Comparison of ENCODE assay signal across 26 mouse cellular contexts in the genomic region with DNA sequence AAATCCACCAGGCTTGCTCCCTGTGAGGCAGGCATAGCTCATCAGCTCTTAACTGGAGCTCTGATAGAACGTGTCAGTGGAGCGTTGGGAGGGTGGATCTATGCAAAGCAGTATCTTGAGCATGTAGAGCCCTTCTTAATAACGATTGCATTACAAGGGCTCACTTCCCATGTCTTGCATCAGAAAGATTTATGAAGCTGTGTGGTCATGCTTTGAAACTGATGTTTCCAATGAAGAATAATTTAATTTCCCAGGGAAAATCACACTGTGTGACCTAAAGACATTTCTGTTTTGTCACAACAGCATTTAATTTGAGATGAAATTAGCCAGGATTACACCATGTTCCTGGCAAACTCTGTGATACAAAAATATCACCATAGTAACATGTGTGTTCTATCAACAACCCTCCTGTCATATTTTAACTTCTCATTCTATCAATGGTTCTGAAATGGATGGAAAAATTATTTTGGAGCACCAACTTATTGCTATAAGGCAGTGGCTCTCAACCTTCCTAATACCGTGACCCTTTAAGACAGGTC. TPM values are rescaled to one million over a fixed set of nuclear protein-coding genes. Genes with fewer than 3 reads are reported as not detected.
DNase-seq lines count a peak whose midpoint lies in the region; ATAC-seq lines count a peak whose summit lies in the region.
"Had no signal": no experiment of that assay in that cellular context is flagged by ENCODE, and none has a peak within 500 bp of the region (broad histone marks: within the 10 kb centered on the region; RNA-seq: fewer than 3 reads in every experiment).

No protein-coding gene starts in this region.

- peak; percentile 9 for DNase-seq in kidney, postnatal 10 days
- peak; percentile 19 to 58 for DNase-seq in layer of hippocampus, postnatal 14 days (ENCODE audit: low spot score in 2 of 2)
- DNase-seq in layer of hippocampus, postnatal 25 days (ENCODE audit: extremely low spot score in 1 of 2, low spot score in 1 of 2): no peak
- peak; percentile 10 for DNase-seq in lung, postnatal 10 days
- no peak for DNase-seq in frontal cortex, postnatal 14 days (ENCODE audit: low spot score in 2 of 2)
- DNase-seq: adrenal gland, postnatal 25 days; B cell, adult 2 months; cerebellum, adult 11-12 months; cerebellum, adult 9-11 months; gastrocnemius, postnatal 14 days; heart, adult 11 months; left cerebral cortex, postnatal 4 days; liver, embryonic 13.5 days; midbrain, embryonic 14.5 days; thymus, adult 2 months; thymus, postnatal 36 days had no signal

- H3K36me3 ChIP-seq in kidney, embryonic 15.5 days: no peaks in the 10 kb centered on the region
- H3K36me3 ChIP-seq: embryonic facial prominence, embryonic 10.5 days; embryonic facial prominence, embryonic 15.5 days; heart, embryonic 10.5 days; heart, embryonic 15.5 days; liver, embryonic 13.5 days had no signal

- H3K27ac ChIP-seq in kidney, embryonic 15.5 days: no peak overlapping the region
- H3K27ac ChIP-seq: embryonic facial prominence, embryonic 10.5 days; embryonic facial prominence, embryonic 15.5 days; forebrain, embryonic 13.5 days; heart, embryonic 10.5 days; heart, embryonic 15.5 days; liver, embryonic 13.5 days; macrophage had no signal

- H3K4me1 ChIP-seq in kidney, embryonic 15.5 days: no peaks in the 10 kb centered on the region
- H3K4me1 ChIP-seq: embryonic facial prominence, embryonic 10.5 days; embryonic facial prominence, embryonic 15.5 days; forebrain, embryonic 13.5 days; heart, embryonic 10.5 days; heart, embryonic 15.5 days; liver, embryonic 13.5 days had no signal

- no peaks in the 10 kb centered on the region for H3K27me3 ChIP-seq in kidney, embryonic 15.5 days
- H3K27me3 ChIP-seq: embryonic facial prominence, embryonic 15.5 days; forebrain, embryonic 13.5 days; heart, embryonic 15.5 days; liver, embryonic 13.5 days had no signal

- 69% methylated on average over 4 of the region's 4 CpGs for WGBS in kidney, embryonic 15.5 days

- H3K4me3 ChIP-seq in kidney, embryonic 15.5 days (replicated peaks): no peak overlapping the region
- H3K4me3 ChIP-seq: embryonic facial prominence, embryonic 10.5 days; embryonic facial prominence, embryonic 15.5 days; forebrain, embryonic 13.5 days; heart, embryonic 10.5 days; heart, embryonic 15.5 days; liver, embryonic 13.5 days had no signal

- H3K9ac ChIP-seq in kidney, embryonic 15.5 days: no peak overlapping the region
- H3K9ac ChIP-seq: embryonic facial prominence, embryonic 15.5 days; forebrain, embryonic 13.5 days; heart, embryonic 15.5 days; liver, embryonic 13.5 days had no signal

- H3K4me2 ChIP-seq in kidney, embryonic 15.5 days: no peak overlapping the region
- H3K4me2 ChIP-seq: embryonic facial prominence, embryonic 15.5 days; forebrain, embryonic 13.5 days; heart, embryonic 15.5 days; liver, embryonic 13.5 days had no signal

- H3K9me3 ChIP-seq in kidney, embryonic 15.5 days (replicated peaks): no peaks in the 10 kb centered on the region
- H3K9me3 ChIP-seq: embryonic facial prominence, embryonic 10.5 days; embryonic facial prominence, embryonic 15.5 days; forebrain, embryonic 13.5 days; heart, embryonic 10.5 days; heart, embryonic 15.5 days; liver, embryonic 13.5 days had no signal

- ATAC-seq in kidney, embryonic 15.5 days (replicated peaks; ENCODE audit: low FRiP score): no peak
- ATAC-seq in megakaryocyte progenitor cell, adult 5-6 weeks (replicated peaks; ENCODE audit: poor library complexity): 0 out of 2 replicates have a peak, but pooled peaks have one; percentile 34
- ATAC-seq: activated CD4-positive, CD25-positive, alpha-beta regulatory T cell, adult 4 months; forebrain, embryonic 13.5 days; hindbrain, embryonic 16.5 days had no signal

RNA-seq across cellular contexts. Expression of a gene that starts 49.0 kb away (rescaled TPM):
- 8.9 and 13.0 TPM in 2 replicates for polyA plus RNA-seq in kidney, embryonic 15.5 days (2015; fragmentation: Nextera tagmentation; extraction: Ambion mirVana)
- under 1 TPM; 0.28 to 0.33 TPM for total RNA-seq in layer of hippocampus, postnatal 14 days (2021)
- total RNA-seq in layer of hippocampus, postnatal 25 days (2021): not detected
- total RNA-seq in megakaryocyte progenitor cell, adult 5-6 weeks (2015): 9.4 and 10.0 TPM in 2 replicates
- total RNA-seq in megakaryocyte progenitor cell, adult 5-6 weeks (2017): 8.5 and 9.1 TPM in 2 replicates
- total RNA-seq: left cerebral cortex, postnatal 4 days had no signal
- polyA plus RNA-seq: macrophage had no signal

Comparison
In these comparisons a context has a peak if more than half of its experiments do, and no peak if none do; other contexts are left out.
1. DNase-seq: peak in kidney, postnatal 10 days (single experiment), layer of hippocampus, postnatal 14 days (2 of 2) and lung, postnatal 10 days (single experiment); none in layer of hippocampus, postnatal 25 days (0 of 2) and frontal cortex, postnatal 14 days (0 of 2).
2. RNA of a gene that starts 49.0 kb away (total RNA-seq): 8.5 to 10.0 TPM in megakaryocyte progenitor cell, adult 5-6 weeks; 0.28 to 0.33 TPM in layer of hippocampus, postnatal 14 days and not detected in layer of hippocampus, postnatal 25 days; every median in the first group is over 4 times any median in the second.